Mouse (Mus musculus): ENCODE data around the gene Cd19. TPM values are rescaled to one million over a fixed set of nuclear protein-coding genes. Genes with fewer than 3 reads are reported as not detected.

Cd19 gene
- polyA plus RNA-seq, 1 experiment from 2014 or later: not detected

DNA sequence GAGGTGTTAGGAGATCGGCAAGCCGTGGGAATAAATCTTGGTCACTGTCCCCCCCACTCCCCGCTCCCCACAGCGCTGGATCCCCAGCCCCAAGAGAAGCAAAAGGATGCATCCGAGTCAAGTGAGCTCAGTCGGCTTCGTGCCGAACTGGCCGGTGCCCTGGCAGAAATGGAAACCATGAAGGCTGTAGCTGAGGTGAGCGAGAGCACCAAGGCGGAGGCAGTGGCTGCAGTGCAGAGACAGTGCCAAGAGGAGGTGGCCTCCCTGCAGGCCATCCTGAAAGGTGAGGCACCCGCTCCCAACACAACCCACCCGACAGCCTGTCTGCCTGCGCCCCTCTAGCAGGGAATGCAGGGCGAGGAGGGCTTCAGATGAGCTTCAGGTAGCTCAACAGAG is 14.8 kb upstream of the Cd19 start:
- H3K27me3 ChIP-seq: no peaks in the 10 kb centered on the region
- no peaks in the 10 kb centered on the region for H3K9me3 ChIP-seq
- H3K36me3 ChIP-seq: peaks cover 13% of the 10 kb centered on the region; the same call in 1 of the 2 replicates
- 19% methylated on average over 15 of the region's 15 CpGs for WGBS
- ATAC-seq (ENCODE audit: borderline replicate concordance, extremely low read depth, low FRiP score, low TSS enrichment): no peak; the same call in 1 of the 2 replicates
- H3K27ac ChIP-seq: 0 out of 2 replicates have a peak overlapping the region, but pooled peaks have one; percentile 99
- H3K4me3 ChIP-seq: peak overlapping the region; percentile 61
- H3K4me1 ChIP-seq: peaks cover 20% of the 10 kb centered on the region
- H3K4me2 ChIP-seq: peak overlapping the region; percentile 88
- H3K9ac ChIP-seq: peak overlapping the region; percentile 42

DNA sequence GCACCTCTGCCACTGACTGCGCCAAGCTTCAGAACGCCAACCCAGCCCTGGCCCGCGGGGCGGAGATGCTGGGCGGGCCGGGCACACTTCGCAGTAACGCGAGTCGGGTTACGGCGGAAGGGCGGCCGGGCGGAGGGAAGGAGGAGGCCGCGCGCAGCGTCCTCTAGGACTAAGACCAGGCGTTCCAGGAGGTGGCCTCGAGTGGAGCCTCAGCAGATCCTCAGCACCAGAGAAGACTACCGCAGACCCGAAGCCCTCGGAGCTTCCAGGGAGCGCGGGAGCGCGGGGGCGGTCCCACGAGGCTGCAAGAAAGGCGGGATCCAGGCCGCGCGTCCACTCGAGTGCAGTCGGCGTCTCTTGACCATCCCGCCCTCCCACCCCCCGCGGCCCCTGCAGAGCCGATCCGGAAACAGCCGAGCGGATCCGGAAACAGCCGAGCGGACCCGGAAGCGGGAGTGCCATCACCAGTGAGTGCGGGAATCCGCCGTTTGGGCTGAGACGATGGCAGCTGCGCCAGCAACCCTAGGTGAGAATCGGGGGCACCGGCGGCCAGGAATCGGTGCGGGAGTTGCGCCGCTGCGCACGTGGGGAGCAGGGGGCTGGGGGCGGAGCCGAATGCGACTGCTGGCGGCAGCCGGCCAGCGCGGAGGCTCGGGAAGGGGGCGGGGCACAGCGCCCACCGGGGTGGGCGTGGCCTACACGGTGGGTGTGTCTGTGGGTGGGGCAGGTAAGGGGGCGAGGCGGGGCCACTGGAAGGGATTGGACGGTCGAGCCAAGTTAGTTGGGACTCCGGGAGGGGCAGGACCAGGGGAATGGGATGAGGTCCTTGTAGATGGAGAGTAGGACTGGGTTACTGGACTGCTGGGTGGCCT is 14.2 kb upstream of the Cd19 start, which contains the start of gene Rabep2:
Gene Rabep2 (plus strand): TSS at position 129 of the 872 bp plus-strand sequence.
- Histone ChIP-seq H3K9me3 (no peaks in the 10 kb centered on the region), H3K4me1 (peaks cover 20% of the 10 kb centered on the region), H3K27me3 (no peaks in the 10 kb centered on the region), H3K9ac (peak within 1 kb of the TSS; percentile 83), H3K4me3 (peak within 1 kb of the TSS; percentile 61), H3K27ac (peak within 1 kb of the TSS; percentile 99), H3K36me3 (peaks cover 7% of the 10 kb centered on the region; the same call in 1 of the 2 replicates), H3K4me2 (peak within 1 kb of the TSS; percentile 88)
- ATAC-seq (ENCODE audit: borderline replicate concordance, extremely low read depth, low FRiP score, low TSS enrichment): peak; percentile 92
- WGBS: under 1% methylated on average over 76 of the region's 82 CpGs

DNA sequence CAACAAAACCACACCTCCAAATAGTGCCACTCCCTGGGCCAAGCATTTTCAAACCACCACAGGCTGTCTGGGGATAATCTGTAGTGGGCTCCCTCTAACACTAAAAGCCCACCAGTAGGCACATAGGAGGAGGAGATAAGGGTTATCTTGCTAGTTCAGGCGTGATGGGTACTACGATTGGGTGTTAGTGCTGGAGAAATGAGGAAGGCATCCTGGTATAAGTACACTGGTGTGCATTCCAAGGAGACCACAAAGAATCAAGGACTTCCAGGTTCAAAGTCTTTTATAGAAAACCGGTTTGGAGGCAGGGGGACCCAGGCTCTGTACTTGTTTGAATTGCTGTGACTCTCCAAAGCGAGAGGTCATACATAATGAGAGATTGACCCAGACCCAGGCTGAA is 13.5 kb upstream of the Cd19 start:
- Histone ChIP-seq H3K27ac (peak overlapping the region; percentile 99), H3K27me3 (no peaks in the 10 kb centered on the region), H3K4me2 (peak overlapping the region; percentile 88), H3K9me3 (no peaks in the 10 kb centered on the region), H3K36me3 (peaks cover 5% of the 10 kb centered on the region; the same call in 1 of the 2 replicates), H3K4me1 (peaks cover 20% of the 10 kb centered on the region), H3K4me3 (peak overlapping the region; percentile 61), H3K9ac (peak overlapping the region; percentile 83)
- 8% methylated on average over 4 of the region's 4 CpGs for WGBS
- peak; percentile 7 for ATAC-seq (ENCODE audit: borderline replicate concordance, extremely low read depth, low FRiP score, low TSS enrichment)

DNA sequence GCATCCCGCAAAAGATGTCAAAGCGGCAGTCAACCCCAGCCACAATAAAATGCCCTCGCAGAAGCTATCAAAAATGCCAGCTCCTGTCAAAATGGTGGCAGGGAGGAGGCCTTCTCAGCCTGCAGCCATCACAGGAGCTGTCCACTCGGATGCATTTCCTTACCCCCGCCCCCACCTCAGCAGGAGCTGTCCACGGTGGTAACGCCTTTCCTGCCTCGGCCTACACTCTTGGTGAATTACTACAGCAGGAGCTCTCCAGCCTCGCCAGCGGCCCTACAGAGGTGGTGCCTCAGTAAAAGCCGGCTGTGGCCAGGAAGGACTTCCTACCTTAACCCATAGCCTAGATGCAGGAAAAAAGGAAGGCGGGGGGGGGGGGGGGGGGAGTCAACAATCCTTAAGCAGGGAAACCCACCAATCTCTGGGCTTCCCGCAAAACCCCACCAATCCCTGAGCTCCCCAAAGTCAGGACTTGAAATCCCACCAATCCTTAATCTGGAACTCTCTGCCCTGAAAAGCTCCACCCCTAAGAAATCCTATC is 12.7 kb upstream of the Cd19 start:
- peak overlapping the region; percentile 99 for H3K27ac ChIP-seq
- 0 out of 2 replicates have a peak overlapping the region, but pooled peaks have one; percentile 61 for H3K4me3 ChIP-seq
- 50% methylated on average over 13 of the region's 13 CpGs for WGBS
- H3K27me3 ChIP-seq: no peaks in the 10 kb centered on the region
- H3K4me1 ChIP-seq: peaks cover 20% of the 10 kb centered on the region
- no peak overlapping the region for H3K9ac ChIP-seq
- H3K4me2 ChIP-seq: peak overlapping the region; percentile 88
- no peaks in the 10 kb centered on the region for H3K9me3 ChIP-seq
- ATAC-seq (ENCODE audit: borderline replicate concordance, extremely low read depth, low FRiP score, low TSS enrichment): no peak
- H3K36me3 ChIP-seq: no peaks in the 10 kb centered on the region

DNA sequence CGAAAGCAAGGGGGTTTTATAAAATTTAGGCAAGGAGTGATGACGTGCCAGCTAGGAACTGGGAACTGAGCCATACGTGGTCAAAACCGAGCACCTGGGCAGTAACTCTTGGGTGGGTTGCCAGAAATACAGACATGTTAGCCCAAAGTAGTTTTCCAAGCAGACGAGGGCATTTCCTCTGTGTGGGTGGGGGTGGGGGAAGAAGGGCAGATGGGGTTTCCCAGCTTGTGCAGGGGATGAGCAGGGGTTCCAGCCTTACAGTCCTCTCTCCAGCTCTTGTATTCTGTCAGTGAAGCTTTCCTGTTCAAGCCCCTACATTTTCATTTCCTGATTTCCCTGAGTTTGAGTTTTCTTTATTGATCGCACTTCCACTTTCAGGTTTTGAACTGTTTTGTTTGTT is 9.5 kb upstream of the Cd19 start:
- no peak overlapping the region for H3K27ac ChIP-seq
- no peaks in the 10 kb centered on the region for H3K9me3 ChIP-seq
- H3K9ac ChIP-seq: no peak overlapping the region
- no peak overlapping the region for H3K4me3 ChIP-seq
- no peaks in the 10 kb centered on the region for H3K36me3 ChIP-seq
- H3K4me1 ChIP-seq: peaks cover 9% of the 10 kb centered on the region
- 68% methylated on average over 6 of the region's 6 CpGs for WGBS
- no peaks in the 10 kb centered on the region for H3K27me3 ChIP-seq
- ATAC-seq (ENCODE audit: borderline replicate concordance, extremely low read depth, low FRiP score, low TSS enrichment): no peak
- H3K4me2 ChIP-seq: no peak overlapping the region

DNA sequence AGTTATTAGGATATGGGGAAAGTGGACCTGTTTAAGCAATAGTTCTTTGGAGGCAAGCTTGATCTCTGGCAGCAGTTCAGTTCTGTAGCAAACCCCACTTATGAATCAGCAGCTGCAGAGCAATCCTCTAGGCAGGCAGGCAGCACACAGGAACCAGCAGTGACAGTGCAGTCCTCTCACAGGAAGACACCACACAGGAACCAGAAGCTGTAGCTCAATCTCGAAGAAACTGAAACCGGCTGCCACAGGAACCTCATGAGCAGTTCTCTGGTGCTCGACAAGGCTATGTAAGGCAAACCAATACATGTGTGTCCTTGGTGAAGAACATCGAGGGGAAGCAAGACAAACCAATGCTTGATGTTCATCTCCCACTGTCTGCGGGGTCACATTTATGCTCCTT is 7.1 kb upstream of the Cd19 start:
- Histone ChIP-seq H3K27ac (no peak overlapping the region), H3K27me3 (no peaks in the 10 kb centered on the region), H3K36me3 (no peaks in the 10 kb centered on the region), H3K4me3 (no peak overlapping the region), H3K4me2 (no peak overlapping the region), H3K9me3 (no peaks in the 10 kb centered on the region), H3K4me1 (no peaks in the 10 kb centered on the region), H3K9ac (no peak overlapping the region)
- no peak for ATAC-seq (ENCODE audit: borderline replicate concordance, extremely low read depth, low FRiP score, low TSS enrichment)
- WGBS: 87% methylated on average over 5 of the region's 5 CpGs

DNA sequence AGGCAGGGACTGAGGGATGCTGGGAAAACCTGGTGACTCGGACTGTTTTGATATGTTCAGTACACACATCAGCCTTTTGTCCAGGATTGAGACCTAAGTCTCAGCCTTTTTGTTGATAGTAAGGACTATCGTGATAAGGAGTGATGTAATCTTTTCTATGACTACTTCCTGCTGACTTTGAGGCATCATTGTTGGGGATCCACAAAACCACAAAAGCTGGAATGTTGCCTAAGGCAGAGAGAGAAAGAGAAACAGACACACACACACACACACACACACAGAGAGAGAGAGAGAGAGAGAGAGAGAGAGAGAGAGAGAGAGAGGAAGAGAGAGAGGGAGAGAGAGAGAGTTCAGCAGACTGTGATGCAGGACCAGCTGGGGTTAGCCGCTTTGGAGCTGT is 3.8 kb upstream of the Cd19 start:
- 44% methylated on average over 3 of the region's 3 CpGs for WGBS
- Histone ChIP-seq H3K9ac (no peak overlapping the region), H3K27me3 (no peaks in the 10 kb centered on the region)

DNA sequence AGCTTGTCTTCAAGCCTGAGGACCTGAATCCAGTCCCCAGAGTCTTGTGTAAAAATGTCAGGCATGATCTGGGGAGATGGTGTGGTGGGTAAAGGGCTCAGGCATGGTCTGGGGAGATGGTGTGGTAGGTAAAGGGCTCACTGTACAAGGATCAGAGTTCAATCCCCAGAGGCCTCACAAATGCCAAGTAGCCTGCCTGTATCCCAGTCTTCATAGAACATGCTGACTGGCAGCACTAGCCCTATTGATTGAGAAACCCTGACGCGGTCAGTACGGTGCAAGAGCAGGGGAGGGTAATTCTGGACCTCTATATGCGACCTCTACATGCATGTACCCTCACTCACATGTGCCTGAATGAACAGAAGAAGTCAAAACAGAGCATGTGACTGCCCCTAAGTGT is 2.9 kb upstream of the Cd19 start:
- no peak overlapping the region for H3K9ac ChIP-seq
- H3K4me1 ChIP-seq: no peaks in the 10 kb centered on the region
- no peak overlapping the region for H3K27ac ChIP-seq
- no peak for ATAC-seq (ENCODE audit: borderline replicate concordance, extremely low read depth, low FRiP score, low TSS enrichment)
- no peak overlapping the region for H3K4me2 ChIP-seq
- H3K27me3 ChIP-seq: no peaks in the 10 kb centered on the region
- H3K4me3 ChIP-seq: no peak overlapping the region
- WGBS: 81% methylated on average over 4 of the region's 4 CpGs
- H3K9me3 ChIP-seq: no peaks in the 10 kb centered on the region
- no peaks in the 10 kb centered on the region for H3K36me3 ChIP-seq

More for the DNA sequence above, 3.8 kb upstream of the Cd19 start:
- H3K4me2 ChIP-seq: no peak overlapping the region
- H3K27ac ChIP-seq: no peak overlapping the region
- H3K36me3 ChIP-seq: no peaks in the 10 kb centered on the region
- ATAC-seq (ENCODE audit: borderline replicate concordance, extremely low read depth, low FRiP score, low TSS enrichment): no peak
- no peak overlapping the region for H3K4me3 ChIP-seq
- no peaks in the 10 kb centered on the region for H3K4me1 ChIP-seq
- H3K9me3 ChIP-seq: no peaks in the 10 kb centered on the region

DNA sequence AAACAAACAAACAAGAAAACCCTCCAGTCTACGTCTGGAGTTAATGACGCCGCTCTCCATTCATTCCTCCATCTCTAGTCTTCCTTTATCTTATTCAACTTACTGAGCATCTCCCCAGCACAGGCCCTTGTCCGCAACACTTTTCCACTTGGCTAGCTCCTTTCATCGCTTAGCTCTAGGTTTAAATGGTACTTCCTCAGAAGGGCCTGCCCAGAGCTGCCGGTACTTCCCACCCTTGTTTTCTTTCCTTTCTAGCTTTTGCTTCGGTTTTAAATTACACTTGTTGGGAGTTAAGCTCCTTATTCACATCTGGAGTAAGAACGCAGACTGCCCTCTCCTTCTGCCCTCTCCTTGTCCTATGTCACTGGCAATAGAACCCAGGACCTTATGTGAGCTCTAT is 2.4 kb upstream of the Cd19 start:
- no peak overlapping the region for H3K4me3 ChIP-seq
- no peaks in the 10 kb centered on the region for H3K36me3 ChIP-seq
- H3K4me1 ChIP-seq: no peaks in the 10 kb centered on the region
- no peak for ATAC-seq (ENCODE audit: borderline replicate concordance, extremely low read depth, low FRiP score, low TSS enrichment)
- no peaks in the 10 kb centered on the region; the same call in 1 of the 2 replicates for H3K27me3 ChIP-seq
- H3K4me2 ChIP-seq: no peak overlapping the region
- H3K9me3 ChIP-seq: no peaks in the 10 kb centered on the region
- H3K27ac ChIP-seq: no peak overlapping the region
- H3K9ac ChIP-seq: no peak overlapping the region
- WGBS: 61% methylated on average over 8 of the region's 8 CpGs

DNA sequence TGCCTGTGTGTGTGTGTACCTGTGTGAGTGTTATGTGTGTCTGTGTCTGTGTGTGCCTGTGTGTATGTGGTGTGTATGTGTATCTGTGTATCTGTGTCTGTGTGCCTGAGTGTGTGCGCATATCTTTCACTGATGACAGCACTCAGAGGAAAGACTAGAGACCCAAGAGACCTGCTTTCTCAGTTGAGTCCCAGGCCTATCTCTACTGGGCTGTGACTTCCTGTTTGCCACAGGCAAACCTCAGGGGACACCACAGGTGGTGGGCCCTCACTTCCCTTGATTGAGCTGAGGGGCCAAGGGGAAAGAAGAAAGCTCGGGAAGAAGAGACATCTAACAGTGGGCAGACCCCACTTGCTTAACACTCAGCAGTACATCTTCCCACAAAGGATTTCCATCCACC is 1.9 kb upstream of the Cd19 start:
- Histone ChIP-seq H3K9ac (no peak overlapping the region), H3K36me3 (no peaks in the 10 kb centered on the region), H3K4me2 (no peak overlapping the region), H3K27me3 (no peaks in the 10 kb centered on the region; the same call in 1 of the 2 replicates), H3K27ac (no peak overlapping the region), H3K9me3 (no peaks in the 10 kb centered on the region), H3K4me3 (no peak overlapping the region), H3K4me1 (no peaks in the 10 kb centered on the region)
- ATAC-seq (ENCODE audit: borderline replicate concordance, extremely low read depth, low FRiP score, low TSS enrichment): no peak
- 68% methylated on average over 2 of the region's 2 CpGs for WGBS

DNA sequence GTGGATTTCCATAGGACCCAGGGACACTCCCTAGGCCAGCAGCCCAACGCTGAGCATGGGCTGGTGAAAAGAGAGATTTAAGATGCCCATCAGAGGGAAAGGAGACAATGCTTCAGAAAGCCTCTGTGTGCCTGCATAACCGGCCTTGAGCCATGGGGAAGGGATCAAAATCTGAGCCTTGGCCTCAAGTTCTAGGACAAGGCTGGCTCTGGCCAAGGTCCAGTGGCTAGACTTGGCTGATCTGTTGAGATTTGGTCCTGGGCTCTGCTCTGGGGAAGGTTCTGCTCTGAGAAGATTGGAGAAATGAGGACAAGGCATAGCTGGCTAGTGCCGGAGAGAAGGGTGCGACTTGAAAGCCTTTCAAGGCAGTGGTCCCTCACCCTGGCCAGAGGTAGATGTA is 3.6 kb downstream of the Cd19 start:
- 81% methylated on average over 4 of the region's 4 CpGs for WGBS
- Histone ChIP-seq H3K4me3 (no peak overlapping the region), H3K36me3 (no peaks in the 10 kb centered on the region), H3K4me2 (no peak overlapping the region), H3K4me1 (no peaks in the 10 kb centered on the region), H3K9me3 (no peaks in the 10 kb centered on the region), H3K9ac (no peak overlapping the region), H3K27ac (no peak overlapping the region), H3K27me3 (no peaks in the 10 kb centered on the region; the same call in 1 of the 2 replicates)
- ATAC-seq (ENCODE audit: borderline replicate concordance, extremely low read depth, low FRiP score, low TSS enrichment): no peak

DNA sequence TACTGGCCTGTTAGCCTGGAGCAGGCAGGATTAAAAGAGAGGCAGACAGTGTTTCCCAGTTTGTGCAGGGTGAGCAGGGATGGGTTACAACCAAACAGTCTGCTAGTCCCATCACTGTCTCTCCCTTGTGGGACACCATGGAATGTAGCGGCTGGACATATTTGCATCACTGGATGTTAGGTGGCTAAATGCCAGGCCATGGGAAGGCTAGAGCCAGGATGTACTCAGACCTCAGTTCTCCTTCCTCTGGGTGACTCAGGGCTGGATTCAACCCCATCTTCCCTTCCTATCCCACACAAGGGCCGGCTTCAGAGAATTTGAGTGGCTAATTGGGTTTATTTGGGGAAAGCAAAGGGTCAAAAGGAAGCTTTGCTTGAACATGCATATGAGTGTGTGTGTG is 6.0 kb downstream of the Cd19 start:
- H3K9me3 ChIP-seq: no peaks in the 10 kb centered on the region
- H3K36me3 ChIP-seq: no peaks in the 10 kb centered on the region
- no peak for ATAC-seq (ENCODE audit: borderline replicate concordance, extremely low read depth, low FRiP score, low TSS enrichment)
- no peak overlapping the region for H3K9ac ChIP-seq
- no peaks in the 10 kb centered on the region for H3K4me1 ChIP-seq
- H3K4me2 ChIP-seq: no peak overlapping the region
- no peak overlapping the region for H3K27ac ChIP-seq
- 59% methylated on average over 2 of the region's 2 CpGs for WGBS
- no peak overlapping the region for H3K4me3 ChIP-seq
- no peaks in the 10 kb centered on the region; the same call in 1 of the 2 replicates for H3K27me3 ChIP-seq

All from lung, embryonic 15.5 days (tissue).